Mouse (Mus musculus) thymus, postnatal 10 days (tissue): ENCODE measurements at regions not wholly inside any gene's neighbourhood (a gene's known extent, or its start where the extent isn't known, plus 50 kb on each side); places are given as distances from the start of the nearest gene placed in this dataset.
"Not testable (repeated sequence)": the region's sequence is repeated elsewhere in the genome, so short reads cannot be mapped to it uniquely, and the experiment has no call there.

Experiments used
- DNase-seq, 2 experiments: peaks; one replicate each; pipeline ENCODE4 v3.0.0; 2021; ENCODE audit warnings: low spot score in 2 of 2

DNA sequence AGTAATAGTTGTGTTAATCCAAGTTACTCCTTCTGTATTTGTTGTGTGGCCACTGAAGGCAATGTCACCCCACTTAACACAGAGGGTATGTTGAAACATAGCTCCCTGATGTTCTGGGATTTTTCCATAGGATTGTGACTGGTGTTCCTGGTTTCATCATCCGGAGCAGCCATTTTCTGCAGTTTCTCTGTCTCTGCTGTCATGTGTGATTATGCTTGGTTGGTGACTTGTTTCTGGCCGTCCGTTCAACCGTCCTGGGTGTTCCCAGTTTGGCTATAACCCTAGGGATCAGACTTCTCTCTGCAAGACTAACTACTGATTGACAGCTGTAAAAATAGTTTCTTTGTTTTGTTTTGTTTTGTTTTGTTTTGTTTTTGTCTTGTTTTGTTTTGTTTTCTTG, 98.1 kb upstream of the Rpl34 start:
- no peak for DNase-seq

DNA sequence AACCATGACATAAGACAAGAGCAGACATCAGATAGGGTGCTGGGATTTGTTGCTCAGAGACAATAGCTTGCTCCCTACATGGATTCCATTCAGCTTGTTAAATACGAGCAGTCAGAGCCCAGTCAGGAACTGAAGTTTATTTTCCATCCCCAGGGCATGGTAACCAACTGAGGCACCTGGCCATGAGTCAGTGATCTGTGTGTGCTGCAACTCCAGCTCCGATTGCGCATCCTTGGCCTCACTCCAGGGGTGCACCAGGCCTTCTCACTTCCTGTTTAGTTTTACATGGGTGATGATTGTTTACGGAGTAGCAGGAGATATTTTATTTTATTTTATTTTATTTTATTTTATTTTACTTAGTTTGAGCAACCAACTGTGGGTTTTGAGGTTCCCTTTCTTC, 97.7 kb upstream of the Rpl34 start:
- no peak for DNase-seq

DNA sequence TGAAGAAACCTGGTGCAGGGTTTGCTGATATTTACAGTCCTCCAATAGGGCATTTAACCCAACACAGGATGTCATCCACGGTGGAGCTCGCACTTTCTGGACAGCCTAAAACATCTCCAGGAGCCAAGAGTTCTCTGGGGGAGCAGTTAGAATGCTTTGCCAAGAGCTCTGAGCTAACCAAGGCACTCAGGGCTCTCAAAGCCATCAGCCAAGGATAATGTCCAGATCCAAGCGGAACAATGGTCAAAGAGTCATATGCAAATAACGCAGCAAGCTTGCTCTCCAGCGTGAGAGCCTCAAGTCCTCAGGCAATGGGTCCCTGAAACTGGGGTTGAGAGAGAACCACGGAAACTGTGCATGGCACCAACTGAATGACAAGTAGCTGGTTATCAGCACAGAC, 96.8 kb upstream of the Rpl34 start:
- no peak for DNase-seq

DNA sequence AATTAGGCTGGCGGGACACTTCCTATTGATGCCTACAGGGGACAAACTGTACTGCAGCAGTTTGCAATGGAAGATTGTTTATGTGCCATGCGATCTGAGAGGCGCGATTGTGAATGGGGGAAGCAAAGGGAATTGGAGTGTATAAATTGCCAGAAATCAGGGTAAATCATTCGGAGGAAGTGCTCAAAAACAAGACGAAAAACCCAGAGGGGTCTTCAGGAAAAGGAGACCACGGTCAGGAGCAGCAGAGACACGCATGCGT, 89.6 kb upstream of the Rpl34 start:
- DNase-seq: no peak

DNA sequence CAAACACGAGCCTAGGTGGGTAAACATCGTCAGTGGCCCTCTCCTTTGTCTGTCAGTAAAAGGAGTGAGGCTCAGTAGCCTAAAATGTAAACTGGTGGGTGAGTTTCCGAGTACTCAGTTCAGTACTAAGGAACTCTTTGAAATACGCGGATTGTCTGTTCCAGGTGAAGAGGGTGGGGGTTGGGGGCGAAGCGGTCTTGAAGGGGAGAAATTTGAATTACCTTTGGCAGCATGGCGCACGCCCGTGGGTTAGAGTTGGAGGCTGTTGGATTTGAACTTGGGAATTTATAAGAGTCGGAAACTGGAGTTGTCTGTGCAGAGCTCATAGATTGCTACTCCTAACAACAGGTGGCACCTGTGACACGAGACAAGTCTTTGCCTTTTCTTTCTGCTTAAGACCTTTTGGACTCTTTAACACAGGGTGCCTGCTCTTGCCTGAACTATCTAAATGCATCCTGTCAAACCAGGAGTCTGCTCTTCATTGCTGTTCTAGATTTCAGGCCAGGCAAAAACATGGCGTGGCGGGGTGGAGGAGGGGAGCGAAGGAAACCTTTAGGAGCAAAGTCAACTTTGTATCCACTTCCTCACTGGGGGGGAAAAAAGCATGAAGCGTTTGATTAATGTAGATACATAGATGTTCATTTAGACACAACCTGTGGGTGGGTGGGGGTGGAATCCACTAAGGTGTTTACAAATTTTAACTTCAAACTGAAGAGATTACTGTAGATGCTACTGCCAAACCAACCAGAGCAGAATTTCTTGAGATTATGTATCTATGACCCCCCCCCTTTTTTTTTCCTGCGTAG, 89.0 kb upstream of the Rpl34 start:
- DNase-seq: peak; percentile 51 to 53

DNA sequence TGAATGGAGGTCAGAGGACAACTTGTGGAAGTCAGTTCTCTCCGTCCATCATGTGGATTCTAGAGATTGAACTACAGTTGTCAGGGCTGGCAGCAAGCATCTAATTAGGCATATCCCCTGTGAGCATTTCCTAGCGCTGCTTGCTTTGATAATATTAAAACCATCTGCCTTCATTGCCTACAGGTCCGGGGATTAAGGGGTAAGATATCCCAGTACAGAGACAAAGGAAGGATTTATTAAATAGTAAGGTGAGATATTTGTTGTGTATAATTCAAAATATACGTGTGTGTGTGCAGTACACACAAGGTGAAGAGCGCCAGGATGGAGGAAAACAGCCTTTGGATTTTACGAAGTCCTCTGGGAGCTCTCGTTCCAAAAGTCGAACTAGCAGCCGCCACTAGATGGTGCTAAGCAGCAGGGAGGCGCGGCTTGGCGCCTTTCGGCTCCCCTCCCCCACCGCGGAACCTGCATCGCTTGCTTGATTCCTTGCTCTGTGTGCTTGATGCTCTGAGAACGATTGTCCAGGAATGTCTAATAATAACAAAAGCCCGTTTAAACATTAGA, 88.4 kb upstream of the Rpl34 start:
- DNase-seq: peak; percentile 79 to 97

DNA sequence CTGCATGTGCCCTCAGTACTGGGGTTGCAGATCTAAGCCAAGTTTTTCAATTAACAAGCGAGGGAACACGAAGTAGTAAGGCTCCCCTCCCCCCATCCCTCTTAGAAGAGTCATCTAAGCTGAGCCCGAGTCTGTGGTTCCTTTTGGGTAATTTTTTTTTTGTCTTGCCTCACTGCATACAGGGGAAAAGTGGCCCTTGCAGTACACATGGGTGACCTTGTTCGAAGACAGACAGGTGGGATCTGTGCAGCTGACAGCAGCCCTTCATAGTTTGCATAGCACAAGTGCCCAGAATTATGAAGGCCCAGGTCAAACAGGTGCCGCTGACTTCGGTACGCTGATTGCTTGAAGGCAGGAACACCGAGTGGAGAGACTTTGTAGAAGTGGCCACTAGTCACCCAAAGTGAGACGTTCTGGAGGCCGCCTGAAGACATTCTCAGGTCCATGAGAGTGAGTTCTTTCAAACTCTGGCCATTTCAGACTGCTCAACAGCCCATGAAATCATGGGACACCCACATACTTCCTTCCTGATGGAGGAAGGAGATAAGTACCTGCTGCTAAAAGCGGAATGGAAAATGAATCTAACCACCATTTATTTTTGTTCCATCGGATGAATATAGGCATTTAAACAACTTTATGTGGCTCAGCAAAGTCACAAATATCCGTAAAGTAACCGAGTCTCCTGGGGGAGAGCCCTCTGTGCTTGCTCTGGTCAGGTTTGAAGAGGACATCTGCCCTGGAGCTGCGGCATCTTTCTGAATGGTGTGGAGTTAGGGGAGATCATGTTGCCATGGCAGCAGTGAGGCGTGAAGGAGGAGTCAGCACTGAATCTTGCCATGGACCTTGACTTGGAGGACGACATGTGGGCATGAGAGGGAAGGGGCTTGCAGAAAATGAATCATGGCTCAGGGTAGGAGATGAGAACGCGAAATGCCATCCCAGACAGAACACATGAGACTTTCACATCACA, 79.8 kb upstream of the Rpl34 start:
- DNase-seq: peak; percentile 46 to 52

DNA sequence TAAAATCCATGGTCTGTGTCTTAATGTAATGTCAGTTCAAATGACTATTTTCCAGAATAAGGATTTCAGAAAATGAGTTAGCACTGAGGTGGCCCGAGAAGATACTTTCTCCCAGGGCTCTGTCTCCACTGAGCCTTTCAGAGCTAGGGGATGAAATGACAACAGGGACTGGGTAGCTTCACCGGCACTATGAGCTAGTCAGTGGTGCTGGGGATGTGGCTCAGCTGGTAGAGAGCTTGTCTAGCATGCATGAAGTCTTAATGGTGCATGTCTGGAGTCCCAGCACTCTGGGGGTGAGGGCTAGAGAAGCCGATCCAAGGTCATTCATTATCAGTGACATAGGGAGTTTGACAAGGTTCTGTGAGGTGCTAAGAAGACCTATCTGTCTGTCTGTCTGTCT, 75.1 kb upstream of the Rpl34 start:
- DNase-seq: no peak

DNA sequence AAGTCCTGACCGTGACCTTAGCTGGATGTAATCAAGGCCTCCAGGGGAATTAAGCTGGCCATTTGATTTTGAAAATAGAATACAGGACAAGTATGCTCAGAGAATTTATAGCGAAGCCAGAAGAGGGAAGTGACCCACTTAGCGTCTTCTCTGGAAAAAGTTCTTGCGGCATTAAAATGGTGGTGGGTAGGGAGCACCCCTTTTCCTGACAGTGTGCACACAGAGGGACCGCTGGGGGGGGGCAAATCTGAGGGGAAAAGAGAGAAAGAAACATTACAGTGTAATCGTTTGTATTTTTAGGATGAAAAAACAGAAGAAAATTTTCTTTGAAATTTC, 74.1 kb upstream of the Rpl34 start:
- DNase-seq: no peak

DNA sequence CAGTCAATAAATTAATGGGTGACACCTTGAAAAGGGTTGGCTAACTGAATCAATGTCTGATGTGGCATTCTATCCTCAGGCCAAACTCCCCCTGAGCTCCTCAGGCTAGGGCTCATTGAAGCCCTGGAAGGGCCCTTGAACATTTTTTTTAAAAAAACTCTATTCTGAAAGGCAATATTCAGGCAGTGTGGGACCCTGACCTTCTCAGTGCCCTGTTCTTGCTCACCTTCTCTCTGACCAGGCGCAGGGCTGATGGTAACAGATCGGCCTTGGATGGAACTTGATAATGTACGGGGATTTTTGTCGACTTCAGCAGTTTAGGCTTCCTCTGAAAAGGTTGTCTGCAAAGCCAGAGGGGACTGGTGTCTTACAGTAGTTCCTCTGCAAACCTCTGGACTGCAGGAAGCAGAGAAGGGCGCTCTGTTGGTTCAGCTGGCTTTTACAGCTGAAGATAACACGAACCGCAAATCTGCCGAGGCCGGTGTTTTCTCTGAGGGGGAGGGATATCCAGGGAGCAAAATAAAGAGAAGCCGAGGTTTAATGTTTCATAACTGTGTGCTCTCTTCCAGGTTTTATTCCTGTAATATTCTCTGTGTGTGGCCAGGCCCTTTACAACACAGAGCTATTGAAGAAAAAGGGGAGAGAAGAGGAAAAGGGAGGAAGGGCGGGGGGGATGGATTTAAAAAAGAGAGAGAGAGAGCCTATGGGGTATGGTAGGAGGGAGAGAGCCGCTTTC, 73.6 kb upstream of the Rpl34 start:
- no peak for DNase-seq

DNA sequence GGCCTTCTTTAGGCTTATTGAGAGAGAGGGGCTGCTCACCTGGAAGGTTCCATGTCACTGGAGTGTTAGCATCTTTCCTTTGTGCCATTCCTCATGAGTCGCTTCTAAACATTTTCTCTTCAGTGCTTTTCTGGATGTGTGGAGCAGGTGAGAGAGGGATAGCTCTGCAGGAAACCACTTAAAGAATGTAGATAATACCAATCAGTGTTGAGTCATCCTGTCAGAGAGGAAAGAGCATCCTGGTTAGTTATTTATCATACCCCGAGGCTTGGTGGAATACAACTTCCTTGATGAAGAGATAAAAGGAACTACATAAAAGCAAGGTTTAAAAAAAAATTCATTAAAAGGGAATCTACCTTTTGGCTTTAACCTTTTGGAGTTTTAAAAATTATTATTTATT, 69.8 kb upstream of the Rpl34 start:
- no peak for DNase-seq

DNA sequence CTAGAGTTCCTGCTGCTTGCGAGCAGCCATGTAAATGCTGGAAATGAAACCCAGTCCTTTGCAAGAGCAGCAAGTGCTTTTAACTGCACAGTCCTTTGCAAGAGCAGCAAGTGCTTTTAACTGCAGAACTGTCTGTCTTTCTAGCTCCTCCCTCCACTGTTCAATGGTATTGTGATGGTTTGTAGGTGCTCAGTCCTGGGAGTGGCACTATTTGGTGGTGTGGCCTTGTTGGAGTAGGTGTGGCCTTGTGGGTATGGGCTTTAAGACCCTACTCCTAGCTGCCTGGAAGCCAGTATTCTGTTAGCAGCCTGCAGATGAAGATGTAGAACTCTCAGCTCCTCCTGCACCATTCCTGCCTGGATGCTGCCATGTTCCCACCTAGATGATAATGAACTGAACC, 67.8 kb upstream of the Rpl34 start:
- not testable (repeated sequence) for DNase-seq

DNA sequence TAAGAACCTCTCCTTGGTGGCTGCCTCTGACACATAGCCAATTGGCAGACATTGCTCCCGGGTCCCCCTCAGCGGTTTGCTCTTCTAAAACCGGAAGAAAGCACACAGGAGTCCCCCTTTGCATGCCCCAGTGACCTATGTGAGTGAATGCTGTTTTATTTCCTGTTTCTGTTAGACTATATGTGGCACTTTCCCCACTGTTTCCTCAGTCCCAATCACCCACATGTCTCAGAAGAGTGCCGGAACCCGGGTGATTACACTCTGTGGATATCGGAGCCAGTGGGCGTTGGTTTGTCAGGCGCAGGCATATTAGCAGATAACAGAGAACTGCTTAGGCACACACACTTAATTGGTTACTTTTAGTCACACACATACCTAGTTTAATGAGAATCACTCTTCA, 66.3 kb upstream of the Rpl34 start:
- DNase-seq: peak; percentile 22 to 32

DNA sequence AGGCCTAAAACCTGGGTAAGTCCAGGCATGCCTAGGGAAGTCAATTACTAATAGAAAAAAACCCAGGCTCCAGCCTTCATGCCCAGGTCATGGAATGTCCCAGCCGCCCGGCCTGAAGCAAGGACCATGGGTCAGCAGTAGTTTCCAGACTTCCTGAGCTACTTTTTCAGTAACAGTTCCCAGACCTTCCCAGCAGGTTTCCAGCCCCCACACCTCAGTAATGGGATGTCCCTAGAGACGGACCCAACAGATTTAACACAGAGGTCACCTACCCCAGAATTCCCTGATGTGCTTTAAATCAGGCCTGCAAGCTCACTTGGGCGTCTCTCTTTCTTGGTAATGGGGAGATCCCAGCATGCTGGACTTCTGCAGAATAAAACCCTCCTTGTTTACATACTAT, 65.2 kb upstream of the Rpl34 start:
- DNase-seq: no peak

DNA sequence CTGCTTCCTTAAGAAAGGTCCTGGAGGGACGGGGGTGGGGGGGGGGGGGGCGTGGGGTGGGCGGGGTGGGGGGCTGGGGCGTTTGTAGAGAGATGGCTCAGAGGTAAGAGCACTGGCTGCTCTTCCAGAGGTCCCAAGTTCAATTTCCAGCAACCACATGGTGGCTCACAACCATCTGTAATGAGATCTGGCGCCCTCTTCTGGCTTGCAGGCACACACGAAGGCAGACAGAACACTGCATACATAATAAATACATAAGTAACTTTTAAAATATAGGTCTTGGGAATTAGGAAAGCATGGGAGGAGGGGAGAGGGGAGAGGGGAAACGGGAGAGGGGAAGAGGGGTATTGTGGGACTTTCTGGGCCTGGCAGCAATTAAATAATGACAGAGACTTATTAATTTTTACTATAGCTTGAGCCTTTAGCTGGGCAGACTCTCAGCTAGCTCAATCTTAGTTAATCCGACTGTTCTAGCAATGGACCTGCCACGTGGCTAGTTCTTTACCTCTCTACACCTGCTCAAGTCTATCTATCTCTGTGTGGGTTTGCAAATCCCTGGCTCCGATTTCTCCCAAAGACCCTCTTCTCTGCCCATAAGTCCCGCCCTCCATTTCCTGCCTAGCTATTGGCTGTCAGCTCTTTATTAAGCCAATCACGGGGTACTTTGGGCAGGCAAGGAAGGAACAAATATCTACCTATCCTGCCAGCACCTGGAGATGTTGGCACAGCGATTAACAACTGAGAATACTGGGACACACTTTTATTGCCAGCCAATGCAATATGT, 64.1 kb upstream of the Rpl34 start:
- peak in 1 of 2 experiments; percentile 67 for DNase-seq

DNA sequence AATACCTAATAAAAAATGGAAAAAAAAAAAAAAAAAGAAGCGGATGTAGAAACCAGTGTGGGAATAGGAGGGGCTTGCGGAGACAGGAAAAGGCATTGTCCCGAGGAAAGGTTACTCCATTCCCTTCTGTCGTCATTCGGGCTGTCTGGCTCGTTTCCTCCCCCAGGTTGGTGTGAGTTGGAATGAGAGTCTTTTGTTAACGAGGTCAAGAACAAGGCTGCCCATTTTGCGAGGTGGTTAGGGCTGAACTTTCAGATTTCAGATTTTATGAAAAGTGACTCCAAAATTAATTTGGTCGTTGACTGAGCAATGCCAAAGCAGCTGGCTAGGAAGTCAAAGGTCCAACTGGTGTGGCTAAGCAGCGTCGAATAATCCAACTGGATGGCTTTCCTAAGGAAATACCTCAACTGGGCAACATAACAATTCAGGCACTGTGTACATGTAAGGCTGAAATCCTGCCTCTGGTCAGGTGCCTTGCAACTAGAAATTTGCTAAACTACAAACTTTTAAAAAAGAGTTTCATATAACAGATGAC, 50.6 kb upstream of the Rpl34 start:
- no peak for DNase-seq
